Mouse (Mus musculus) midbrain, postnatal 0 days (tissue): ENCODE data around the gene Tbc1d16. TPM values are rescaled to one million over a fixed set of nuclear protein-coding genes. Genes with fewer than 3 reads are reported as not detected.

ENCODE experiments used
- ATAC-seq: fragments of 200-750 bp; cut with Nextera tagmentation; 2 replicates; pipeline ENCODE4 v1.8.0; 2017; ENCODE audit warnings: moderate number of reproducible peaks, mild to moderate bottlenecking, moderate TSS enrichment, moderate library complexity; ENCODE audit not compliant: low FRiP score
- DNase-seq: peaks from one replicate; pipeline ENCODE4 v3.0.0-alpha.2; 2015; ENCODE audit warnings: low spot score
- H3K27ac ChIP-seq: fragments of 300-500 bp; sonication (generic); 2 replicates; pipeline ENCODE4 v1.5.1; 2014; ENCODE audit warnings: low read depth, mild to moderate bottlenecking, low read length, mixed read lengths
- H3K27me3 ChIP-seq: fragments of 300-500 bp; sonication (generic); 2 replicates; pipeline ENCODE4 v1.6.1; 2014; ENCODE audit warnings: low read length, control low read depth, mixed read lengths; ENCODE audit not compliant: insufficient read depth
- H3K36me3 ChIP-seq: fragments of 300-500 bp; sonication (generic); 2 replicates; pipeline ENCODE4 v1.6.1; 2014; ENCODE audit warnings: low read length, control low read depth, mixed read lengths; ENCODE audit not compliant: insufficient read depth
- H3K4me1 ChIP-seq: fragments of 300-500 bp; sonication (generic); 2 replicates; pipeline ENCODE4 v1.6.1; 2014; ENCODE audit warnings: mild to moderate bottlenecking, control low read depth, antibody characterized with exemption, low read length, mixed read lengths; ENCODE audit not compliant: insufficient read depth
- H3K4me2 ChIP-seq: fragments of 300-500 bp; sonication (generic); 2 replicates; pipeline ENCODE4 v1.6.1; 2014; ENCODE audit warnings: low read depth, mild to moderate bottlenecking, low read length, mixed read lengths; ENCODE audit not compliant: poor library complexity, severe bottlenecking
- H3K4me3 ChIP-seq: fragments of 300-500 bp; sonication (generic); 2 replicates; pipeline ENCODE4 v1.5.1; 2014; ENCODE audit warnings: low read depth, mild to moderate bottlenecking, low read length, moderate library complexity
- H3K9ac ChIP-seq: fragments of 300-500 bp; sonication (generic); replicated peaks from 2 replicates; pipeline ENCODE4 v1.6.1; 2014; ENCODE audit warnings: mild to moderate bottlenecking, low read length, moderate library complexity, mixed read lengths; ENCODE audit not compliant: poor library complexity, severe bottlenecking
- H3K9me3 ChIP-seq: fragments of 300-500 bp; sonication (generic); 2 replicates; pipeline ENCODE4 v1.6.1; 2016; ENCODE audit warnings: low read length, control low read depth
- CTCF ChIP-seq: IDR thresholded peaks from 2 replicates; pipeline ENCODE4 v1.5.1; 2016; ENCODE audit warnings: antibody characterized with exemption, mild to moderate bottlenecking
- WGBS: fragments of 180-500 bp; shearing (Covaris S2); extraction: QIAGEN DNeasy Blood & Tissue Kit; methylation state at CpG from one replicate; pipeline ENCODE4 v1.1.7; 2014; 5-methylcytosine and 5-hydroxymethylcytosine counted together
- polyA plus RNA-seq: library from polyadenylated mRNA; unstranded; fragments of >200 nt; fragmentation: Nextera tagmentation; extraction: Ambion mirVana; gene quantifications from 2 replicates; pipeline ENCODE4 v1.2.1, GENCODE M21; 2015
- total RNA-seq: library from RNA; depleted of rRNA; stranded (reverse); fragments of >200 nt; gene quantifications from 2 replicates; pipeline ENCODE4 v1.2.3, GENCODE M21; 2014

Gene Tbc1d16
- total and polyA plus RNA-seq, 2 experiments from 2014 or later = 43.5 to 152 TPM

- Histone ChIP-seq H3K4me1 (no peaks in the 10 kb centered on the region), H3K4me2 (no peak overlapping the region), H3K36me3 (no peaks in the 10 kb centered on the region), H3K9me3 (no peaks in the 10 kb centered on the region), H3K4me3 (no peak overlapping the region), H3K9ac (peak overlapping the region; percentile 29; the same call in 1 of the 2 replicates), H3K27ac (no peak overlapping the region), H3K27me3 (no peaks in the 10 kb centered on the region)
- 59% methylated on average over 7 of the region's 7 CpGs for WGBS
- TF ChIP-seq CTCF = no peak
- no peak for ATAC-seq
- no peak for DNase-seq
Measured at GRCm38 (mm10) chr11:119117945-119118344, 110.4 kb downstream of the Tbc1d16 start.

- no peaks in the 10 kb centered on the region for H3K4me1 ChIP-seq
- H3K4me2 ChIP-seq = no peak overlapping the region
- H3K36me3 ChIP-seq = no peaks in the 10 kb centered on the region
- no peaks in the 10 kb centered on the region for H3K27me3 ChIP-seq
- WGBS = 79% methylated on average over 4 of the region's 4 CpGs
- H3K9me3 ChIP-seq = no peaks in the 10 kb centered on the region
- H3K27ac ChIP-seq = no peak overlapping the region
- no peak overlapping the region for H3K4me3 ChIP-seq
- H3K9ac ChIP-seq = no peak overlapping the region
- no peak for TF ChIP-seq CTCF
- ATAC-seq (no peak), DNase-seq (no peak)
Measured at GRCm38 (mm10) chr11:119116992-119117391, 111.3 kb downstream of the Tbc1d16 start.

- TF ChIP-seq CTCF = no peak
- no peak for DNase-seq
- no peaks in the 10 kb centered on the region for H3K36me3 ChIP-seq
- no peak overlapping the region for H3K4me2 ChIP-seq
- H3K27me3 ChIP-seq = no peaks in the 10 kb centered on the region
- H3K9ac ChIP-seq = no peak overlapping the region
- no peak overlapping the region for H3K4me3 ChIP-seq
- no peak for ATAC-seq
- H3K9me3 ChIP-seq = no peaks in the 10 kb centered on the region
- H3K4me1 ChIP-seq = no peaks in the 10 kb centered on the region
- no peak overlapping the region for H3K27ac ChIP-seq
Measured at GRCm38 (mm10) chr11:119112721-119113120, 115.6 kb downstream of the Tbc1d16 start.

- ATAC-seq = no peak
- 16% methylated on average over 7 of the region's 7 CpGs for WGBS
Measured at GRCm38 (mm10) chr11:119111345-119111744, 117.0 kb downstream of the Tbc1d16 start.

GRCm38 (mm10) chr11:119109415-119110071 lies 118.8 kb downstream of the Tbc1d16 start:
- no peak for TF ChIP-seq CTCF
- DNase-seq = no peak
- H3K27me3 ChIP-seq = no peaks in the 10 kb centered on the region
- WGBS = 77% methylated on average over 9 of the region's 9 CpGs
- 0 out of 2 replicates have a peak, but pooled peaks cover 3% of the 10 kb centered on the region for H3K4me1 ChIP-seq
- no peaks in the 10 kb centered on the region for H3K36me3 ChIP-seq
- no peak for ATAC-seq
- no peak overlapping the region for H3K9ac ChIP-seq
- no peak overlapping the region for H3K4me2 ChIP-seq
- H3K27ac ChIP-seq = no peak overlapping the region
- no peaks in the 10 kb centered on the region for H3K9me3 ChIP-seq
- no peak overlapping the region for H3K4me3 ChIP-seq

More at GRCm38 (mm10) chr11:119111345-119111744, 117.0 kb downstream of the Tbc1d16 start:
- no peaks in the 10 kb centered on the region for H3K9me3 ChIP-seq
- no peaks in the 10 kb centered on the region for H3K27me3 ChIP-seq
- H3K9ac ChIP-seq = no peak overlapping the region
- H3K36me3 ChIP-seq = no peaks in the 10 kb centered on the region
- no peak for TF ChIP-seq CTCF
- no peak overlapping the region for H3K4me3 ChIP-seq
- no peak overlapping the region for H3K4me2 ChIP-seq
- H3K4me1 ChIP-seq = no peaks in the 10 kb centered on the region
- DNase-seq = no peak
- no peak overlapping the region for H3K27ac ChIP-seq

GRCm38 (mm10) chr11:119108573-119109263 lies 119.6 kb downstream of the Tbc1d16 start:
- no peaks in the 10 kb centered on the region for H3K27me3 ChIP-seq
- TF ChIP-seq CTCF = no peak
- no peaks in the 10 kb centered on the region for H3K36me3 ChIP-seq
- no peak overlapping the region for H3K4me2 ChIP-seq
- ATAC-seq = no peak
- DNase-seq = no peak
- H3K4me3 ChIP-seq = no peak overlapping the region
- no peak overlapping the region for H3K9ac ChIP-seq
- 0 out of 2 replicates have a peak, but pooled peaks cover 3% of the 10 kb centered on the region for H3K4me1 ChIP-seq
- H3K27ac ChIP-seq = no peak overlapping the region
- 79% methylated on average over 10 of the region's 10 CpGs for WGBS
- H3K9me3 ChIP-seq = no peaks in the 10 kb centered on the region
